Mouse (Mus musculus) MEL (cell line): ENCODE results near the gene Osbpl8. TPM values are rescaled to one million over a fixed set of nuclear protein-coding genes. Genes with fewer than 3 reads are reported as not detected.

Source experiments
- DNase-seq: peaks from one replicate; pipeline ENCODE4 v3.0.0; 2011; ENCODE audit warnings: low read depth, low spot score
- H3K27ac ChIP-seq: 2 replicates; pipeline ENCODE4 v1.5.1; 2012; ENCODE audit warnings: low read depth, mild to moderate bottlenecking, control low read depth, low read length, moderate library complexity; ENCODE audit not compliant: control insufficient read depth
- H3K27me3 ChIP-seq, 2 experiments: fragments of 150-350 bp in 1 of 2; sonication (generic) in 1 of 2; 2 replicates each; pipeline ENCODE4 v1.6.1; 2012; ENCODE audit warnings: low read length in 2 of 2, mild to moderate bottlenecking in 2 of 2, improper control_type of control experiment in 1 of 2, moderate library complexity in 1 of 2; ENCODE audit not compliant: insufficient read depth in 2 of 2, control insufficient read depth in 1 of 2
- H3K36me3 ChIP-seq, 2 experiments: 2 replicates each; pipeline ENCODE4 v1.6.1; 2012 to 2014; ENCODE audit warnings: low read length in 2 of 2, improper control_type of control experiment in 1 of 2, inconsistent platforms in 1 of 2, mild to moderate bottlenecking in 1 of 2; ENCODE audit not compliant: insufficient read depth in 2 of 2, control insufficient read depth in 1 of 2
- H3K4me1 ChIP-seq, 2 experiments: fragments of 150-350 bp in 1 of 2; sonication (generic) in 1 of 2; 2 replicates each; pipeline ENCODE4 v1.6.1; 2012; ENCODE audit warnings: low read length in 2 of 2, improper control_type of control experiment in 1 of 2, mild to moderate bottlenecking in 1 of 2; ENCODE audit not compliant: insufficient read depth in 2 of 2, control insufficient read depth in 1 of 2
- H3K4me3 ChIP-seq, 2 experiments: fragments of 150-350 bp in 1 of 2; sonication (generic) in 1 of 2; 2 replicates each; pipeline ENCODE4 v1.5.1; 2012; ENCODE audit warnings: low read depth in 2 of 2, low read length in 2 of 2, mild to moderate bottlenecking in 2 of 2, moderate library complexity in 2 of 2, control low read depth in 1 of 2, improper control_type of control experiment in 1 of 2; ENCODE audit not compliant: control insufficient read depth in 1 of 2, insufficient read depth in 1 of 2
- H3K79me2 ChIP-seq: 2 replicates; pipeline ENCODE4 v1.6.1; 2012; ENCODE audit warnings: mild to moderate bottlenecking, low read length, moderate library complexity; ENCODE audit not compliant: control insufficient read depth, poor library complexity, insufficient read depth
- H3K9ac ChIP-seq: 2 replicates; pipeline ENCODE4 v1.6.1; 2012; ENCODE audit warnings: low read depth, mild to moderate bottlenecking, control low read depth, low read length, moderate library complexity; ENCODE audit not compliant: control insufficient read depth, poor library complexity, severe bottlenecking
- H3K9me3 ChIP-seq: fragments of 150-350 bp; sonication (generic); replicated peaks from 2 replicates; pipeline ENCODE4 v1.6.1; 2012; ENCODE audit warnings: mild to moderate bottlenecking, low read length, improper control_type of control experiment, moderate library complexity; ENCODE audit not compliant: insufficient read depth
- BHLHE40 ChIP-seq: IDR thresholded peaks from 2 replicates; pipeline ENCODE4 v1.6.1; 2012; ENCODE audit warnings: low read depth, mild to moderate bottlenecking, inconsistent platforms, low read length, improper control_type of control experiment, borderline replicate concordance
- ETS1 ChIP-seq: IDR thresholded peaks from 2 replicates; pipeline ENCODE4 v1.6.1; 2012; ENCODE audit warnings: low read depth, mild to moderate bottlenecking, inconsistent platforms, low read length, improper control_type of control experiment, moderate library complexity
- MAFK ChIP-seq: IDR thresholded peaks from 2 replicates; pipeline ENCODE4 v1.6.1; 2011; ENCODE audit warnings: low read depth, mild to moderate bottlenecking, low read length, improper control_type of control experiment, borderline replicate concordance
- MAZ ChIP-seq: IDR thresholded peaks from 2 replicates; pipeline ENCODE4 v1.6.1; 2012; ENCODE audit warnings: low read depth, mild to moderate bottlenecking, inconsistent platforms, low read length, improper control_type of control experiment
- MYB ChIP-seq: IDR thresholded peaks from 2 replicates; pipeline ENCODE4 v1.6.1; 2011; ENCODE audit warnings: mild to moderate bottlenecking, low read depth, low read length, improper control_type of control experiment
- MYC ChIP-seq: IDR thresholded peaks from 2 replicates; pipeline ENCODE4 v1.6.1; 2011; ENCODE audit warnings: low read depth, mild to moderate bottlenecking, low read length, improper control_type of control experiment, moderate library complexity
- POLR2AphosphoS2 ChIP-seq: IDR thresholded peaks from 2 replicates; pipeline ENCODE4 v1.6.1; 2011; ENCODE audit warnings: low read length, improper control_type of control experiment
- TBP ChIP-seq: IDR thresholded peaks from 2 replicates; pipeline ENCODE4 v1.8.0; 2011; ENCODE audit warnings: low read depth, low read length, improper control_type of control experiment
- TCF12 ChIP-seq: IDR thresholded peaks from 2 replicates; pipeline ENCODE4 v1.6.1; 2014; ENCODE audit warnings: low read depth, mild to moderate bottlenecking, inconsistent platforms, low read length, improper control_type of control experiment, moderate library complexity
- UBTF ChIP-seq: IDR thresholded peaks from 2 replicates; pipeline ENCODE4 v1.6.1; 2012; ENCODE audit warnings: low read depth, mild to moderate bottlenecking, inconsistent platforms, low read length, improper control_type of control experiment, moderate library complexity, borderline replicate concordance; ENCODE audit not compliant: insufficient read depth
- USF1 ChIP-seq: IDR thresholded peaks from 2 replicates; pipeline ENCODE4 v1.6.1; 2014; ENCODE audit warnings: low read depth, mild to moderate bottlenecking, inconsistent platforms, low read length, improper control_type of control experiment, moderate library complexity
- ZC3H11A ChIP-seq: IDR thresholded peaks from 2 replicates; pipeline ENCODE4 v1.6.1; 2012; ENCODE audit warnings: low read depth, mild to moderate bottlenecking, inconsistent platforms, low read length, improper control_type of control experiment
- ZMIZ1 ChIP-seq: IDR thresholded peaks from 2 replicates; pipeline ENCODE4 v1.6.1; 2012; ENCODE audit warnings: low read depth, mild to moderate bottlenecking, inconsistent platforms, low read length, improper control_type of control experiment, moderate library complexity
- ZNF384 ChIP-seq: IDR thresholded peaks from 2 replicates; pipeline ENCODE4 v1.6.1; 2012; ENCODE audit warnings: low read depth, mild to moderate bottlenecking, inconsistent platforms, low read length, improper control_type of control experiment
- polyA plus RNA-seq, 2 experiments: library from polyadenylated mRNA; stranded (reverse) in 1 of 2; unstranded in 1 of 2; fragments of >175 nt in 1 of 2; fragments of >200 nt in 1 of 2; gene quantifications; 2 replicates each; pipeline versions ENCODE4 v1.2.1 to v1.2.4; 2012; ENCODE audit warnings: low replicate concordance in 2 of 2, low read depth in 1 of 2; ENCODE audit not compliant: insufficient read length in 2 of 2, insufficient read depth in 1 of 2, missing spikeins in 1 of 2
- total RNA-seq: library from RNA; depleted of rRNA; stranded (reverse); fragments of 300-350 nt; gene quantifications from 2 replicates; pipeline ENCODE4 v1.2.3, GENCODE M21; 2012

Osbpl8 gene
- total and polyA plus RNA-seq, 3 experiments: 26.2 to 44.8 (median 33.4) TPM

DNA sequence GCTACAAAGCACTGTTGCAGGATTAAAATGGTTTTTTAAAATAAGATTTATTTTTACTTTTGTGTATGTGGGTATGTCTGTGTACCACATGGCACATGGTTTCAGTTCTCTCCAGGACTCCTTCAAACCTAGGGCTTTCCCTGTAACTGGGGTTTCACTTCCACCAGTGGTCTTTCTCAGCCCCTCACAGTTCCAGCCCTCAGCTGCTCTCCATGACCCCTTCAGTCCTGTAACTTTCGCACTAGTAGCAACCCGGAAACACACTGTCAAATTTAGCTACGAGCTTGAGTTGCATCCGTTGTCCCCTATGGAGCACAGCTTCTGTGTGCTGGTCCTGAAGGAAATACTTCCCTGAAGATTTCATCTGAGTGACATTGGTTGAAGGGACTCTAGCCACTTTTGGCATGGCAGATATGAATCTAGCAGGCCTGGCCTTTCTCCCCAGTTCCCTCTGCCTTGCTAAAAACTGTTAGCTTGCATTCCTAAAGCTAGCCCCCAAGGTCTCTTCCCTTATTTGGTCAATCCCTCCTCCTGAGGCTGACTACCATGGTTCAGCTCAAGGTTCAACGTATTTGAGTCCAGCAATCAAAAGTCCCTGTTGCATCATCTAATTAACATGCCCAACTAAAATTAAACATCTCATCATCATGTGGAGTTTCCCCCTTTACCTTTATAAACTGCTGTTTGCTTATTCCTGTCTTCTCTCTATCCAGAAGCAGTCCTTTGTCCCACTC lies 4.6 kb upstream of the Osbpl8 start:
- TF ChIP-seq TCF12 (no peak), ETS1 (peak; percentile 15; the same call in 1 of the 2 replicates)
- Histone ChIP-seq H3K27me3 (no peaks in the 10 kb centered on the region), H3K9me3 (no peaks in the 10 kb centered on the region), H3K9ac (peak overlapping the region; percentile 32; the same call in 1 of the 2 replicates), H3K4me3 (no peak overlapping the region), H3K79me2 (peaks cover 3% of the 10 kb centered on the region), H3K4me1 (peaks cover 12 to 24% of the 10 kb centered on the region in 2 experiments; a peak in 3 of 4 replicates), H3K27ac (peak overlapping the region; percentile 59), H3K36me3 (peaks cover 0 to 20% of the 10 kb centered on the region in 2 experiments; a peak in 2 of 4 replicates)
- DNase-seq: peak; percentile 63

DNA sequence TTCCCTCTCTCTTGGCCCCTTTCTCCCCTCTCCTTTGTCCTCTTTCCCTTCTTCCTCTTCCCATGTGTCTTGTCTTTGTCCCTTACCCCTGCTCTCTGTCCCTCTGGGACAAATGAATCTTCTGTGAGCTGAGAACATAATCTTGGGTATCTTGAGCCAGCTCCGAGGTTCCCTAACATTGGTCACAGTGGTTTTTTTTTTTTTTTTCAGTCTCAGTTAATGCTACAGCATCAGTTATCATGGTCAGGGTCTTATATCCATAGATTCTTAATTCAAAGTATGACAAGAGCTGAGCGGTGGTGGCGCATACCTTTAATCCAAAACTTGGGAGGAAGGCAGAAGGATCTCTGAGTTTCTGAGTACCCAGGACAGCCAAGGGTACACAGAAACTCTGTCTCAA lies 4.0 kb upstream of the Osbpl8 start:
- peaks cover 9% of the 10 kb centered on the region for H3K79me2 ChIP-seq
- H3K4me3 ChIP-seq: no peak overlapping the region
- H3K9ac ChIP-seq: peak overlapping the region; percentile 32; the same call in 1 of the 2 replicates
- no peak for DNase-seq
- H3K9me3 ChIP-seq: no peaks in the 10 kb centered on the region
- H3K36me3 ChIP-seq: peaks cover 0 to 17% of the 10 kb centered on the region in 2 experiments; a peak in 2 of 4 replicates
- peaks cover 10 to 23% of the 10 kb centered on the region in 2 experiments; a peak in 3 of 4 replicates for H3K4me1 ChIP-seq
- H3K27ac ChIP-seq: peak overlapping the region; percentile 59
- H3K27me3 ChIP-seq: no peaks in the 10 kb centered on the region
- peak; percentile 44; the same call in 1 of the 2 replicates for TF ChIP-seq ZNF384
- TF ChIP-seq MYB: no peak
- TF ChIP-seq, all 39 proteins: peak for 1

DNA sequence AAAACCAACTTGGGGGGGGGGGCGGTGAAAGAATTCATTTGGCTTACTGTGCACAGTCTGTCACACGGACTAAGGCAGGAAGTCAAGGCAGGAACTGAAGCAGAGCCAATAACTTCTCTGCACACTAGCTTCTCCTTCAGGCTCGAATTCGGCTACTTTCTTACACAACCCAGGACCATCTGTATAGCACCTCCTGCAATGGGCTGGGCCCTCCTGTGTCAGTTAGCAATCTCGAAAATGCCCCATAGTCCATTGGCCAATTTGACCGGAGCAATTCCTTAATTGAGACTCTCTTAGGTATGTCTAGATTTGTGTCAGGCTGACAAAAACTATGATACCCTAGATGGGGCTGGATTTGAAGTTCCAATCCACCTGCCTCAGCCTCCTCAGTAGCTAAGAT lies 3.2 kb upstream of the Osbpl8 start:
- Histone ChIP-seq H3K9ac (no peak overlapping the region), H3K27ac (no peak overlapping the region), H3K4me3 (no peak overlapping the region), H3K4me1 (peaks cover 9 to 23% of the 10 kb centered on the region in 2 experiments; a peak in 3 of 4 replicates), H3K36me3 (peaks cover 0 to 17% of the 10 kb centered on the region in 2 experiments; a peak in 2 of 4 replicates), H3K79me2 (peaks cover 17% of the 10 kb centered on the region), H3K9me3 (no peaks in the 10 kb centered on the region), H3K27me3 (no peaks in the 10 kb centered on the region)
- no peak for DNase-seq
- TF ChIP-seq MAFK (no peak), USF1 (no peak), POLR2AphosphoS2 (no peak), BHLHE40 (no peak), ZC3H11A (no peak), TBP (no peak), ZMIZ1 (no peak), UBTF (no peak), MYC (no peak), MAZ (no peak)
